Mouse (Mus musculus): ENCODE results near the gene Gm28551. TPM values are rescaled to one million over a fixed set of nuclear protein-coding genes. Genes with fewer than 3 reads are reported as not detected.
"Not testable (repeated sequence)": the region's sequence is repeated elsewhere in the genome, so short reads cannot be mapped to it uniquely, and the experiment has no call there.

Gene Gm28551
- total RNA-seq (2021): under 1 TPM in 1 of 2 experiments, not detected in 1; 0.40 TPM
- long read RNA-seq, experiment 1, partial matches to known transcripts: 0 of 1 reads
- long read RNA-seq, experiment 1, other reads (novel, unspliced or antisense): 1 of 1 reads
- long read RNA-seq, experiment 2: 0 reads

DNA sequence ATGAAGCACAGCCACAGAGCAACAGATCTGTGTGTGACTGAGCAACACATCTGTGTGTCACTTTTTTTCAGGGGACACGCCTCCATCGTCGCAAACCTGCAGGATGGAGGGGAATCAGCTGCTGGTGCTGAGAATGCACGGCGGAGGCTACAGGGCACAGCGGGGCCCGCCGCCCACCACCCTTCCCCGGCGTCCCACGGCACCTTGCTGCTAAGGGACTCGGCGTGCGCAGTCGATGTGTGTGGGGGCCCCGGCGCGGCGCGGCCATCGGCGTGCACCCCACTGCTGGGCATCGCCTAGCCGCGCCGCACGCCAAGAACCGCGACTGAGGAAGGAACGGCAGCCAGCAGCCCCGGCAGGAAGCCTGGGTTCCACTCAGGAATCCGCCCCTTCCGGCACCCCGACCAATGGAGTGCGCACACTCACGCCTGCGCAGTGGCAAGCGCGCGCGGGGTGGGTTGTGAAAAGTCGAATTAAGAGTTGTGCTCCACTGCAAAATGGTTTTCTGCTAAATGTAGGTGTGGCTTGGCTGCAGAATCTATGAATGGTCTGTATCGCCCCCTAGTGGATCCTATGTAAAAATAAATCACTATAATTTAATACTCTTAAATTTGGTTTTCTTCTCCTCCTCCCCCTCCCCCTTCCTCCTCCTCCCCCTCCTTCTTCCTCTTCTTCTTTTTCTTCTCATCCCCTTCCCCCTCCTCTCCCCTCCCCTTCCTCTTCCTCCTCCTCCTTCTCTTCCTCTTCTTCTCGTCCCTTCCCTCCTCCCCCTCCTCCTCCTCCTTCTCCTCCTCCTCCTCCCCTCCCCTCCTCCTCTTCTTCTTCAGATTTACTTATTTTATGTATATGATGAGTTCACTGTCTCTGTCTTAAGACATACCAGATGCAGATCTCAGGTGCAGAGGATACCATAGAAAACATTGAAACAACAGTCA, at the start of gene Gm28551, which contains the start of the genes Asdurf and Asnsd1:
Gene Gm28551, minus strand, starts transcription at position 341 of the 935 bp plus-strand sequence.
Gene Asdurf, minus strand, starts transcription at position 293 of the 935 bp plus-strand sequence.
Gene Asnsd1, minus strand, starts transcription at position 426 of the 935 bp plus-strand sequence.
- intact Hi-C loops (cut with DNase I): loop anchor here (5.0 kb wide), 3 partner anchors 40 to 300 kb away; partner anchors contain the start of genes Gm28778, Ormdl1, Osgepl1 and Pms1
- DNase-seq (ENCODE audit: low spot score in 2 of 2): peak; percentile 97 to 98

DNA sequence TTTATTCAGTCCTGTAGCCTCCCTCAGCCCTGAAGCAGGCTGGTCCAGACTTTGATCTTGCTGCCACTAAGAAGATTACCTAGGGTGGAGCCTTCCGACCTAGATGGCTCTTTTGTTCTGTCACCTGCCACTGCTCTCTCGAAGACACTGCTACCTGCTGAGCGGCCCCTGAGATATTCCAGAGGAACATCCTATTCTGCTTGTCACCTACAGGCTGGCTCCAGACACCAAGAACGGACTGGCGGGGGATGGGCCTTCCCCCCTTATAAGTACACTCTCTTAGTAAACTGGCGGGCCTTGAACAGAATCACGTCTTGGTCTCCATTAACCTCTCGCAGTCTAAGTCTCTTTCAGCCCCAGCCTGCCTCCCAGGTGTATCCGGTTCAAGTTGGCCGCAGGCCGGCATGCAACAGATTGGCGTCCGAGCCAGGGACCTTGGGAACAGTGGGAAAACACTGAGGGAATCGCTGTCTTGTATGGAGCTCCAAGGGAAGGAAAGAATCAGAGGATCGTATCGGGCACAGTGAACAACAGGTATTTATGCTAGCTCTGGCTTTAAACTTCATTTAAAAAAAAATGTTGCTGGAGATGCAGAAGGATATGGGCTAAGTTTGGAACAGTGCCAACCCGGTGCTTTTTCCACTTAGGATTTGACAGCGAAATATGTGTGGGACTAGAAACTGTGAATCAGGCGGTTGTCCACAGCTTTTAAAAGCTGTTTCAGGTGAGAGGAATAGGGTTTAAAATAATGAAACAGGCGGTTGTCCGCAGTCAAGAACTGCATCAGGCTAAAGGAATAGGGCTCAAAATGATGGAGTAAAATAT, 41.7 kb upstream of the Gm28551 start:
- intact Hi-C loops (cut with DNase I): not testable (repeated sequence)
- DNase-seq (ENCODE audit: low spot score in 2 of 2): peak; percentile 22 to 54

DNA sequence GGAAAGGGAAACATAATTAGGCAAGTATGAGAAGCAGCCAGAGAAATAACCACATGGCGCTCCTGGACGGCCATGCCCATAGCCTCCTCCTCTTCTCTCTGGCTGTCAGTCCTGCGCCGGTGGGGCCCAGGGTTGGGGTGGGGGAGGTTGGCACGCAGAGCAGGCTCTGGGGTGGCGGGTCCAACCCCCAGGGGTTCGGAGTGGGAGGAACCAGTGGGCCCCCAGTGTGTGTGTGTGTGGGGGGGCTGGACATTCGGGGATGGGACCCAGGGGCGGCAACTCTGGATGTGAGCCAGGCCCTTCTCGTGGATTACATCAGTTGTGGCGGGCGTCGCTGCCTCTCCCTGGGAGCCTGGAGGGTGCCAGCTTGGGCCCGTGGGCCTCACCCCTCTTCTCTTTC, 36.3 kb upstream of the Gm28551 start:
- intact Hi-C loops (cut with DNase I): no loop called here
- no peak for DNase-seq (ENCODE audit: low spot score in 2 of 2)

DNA sequence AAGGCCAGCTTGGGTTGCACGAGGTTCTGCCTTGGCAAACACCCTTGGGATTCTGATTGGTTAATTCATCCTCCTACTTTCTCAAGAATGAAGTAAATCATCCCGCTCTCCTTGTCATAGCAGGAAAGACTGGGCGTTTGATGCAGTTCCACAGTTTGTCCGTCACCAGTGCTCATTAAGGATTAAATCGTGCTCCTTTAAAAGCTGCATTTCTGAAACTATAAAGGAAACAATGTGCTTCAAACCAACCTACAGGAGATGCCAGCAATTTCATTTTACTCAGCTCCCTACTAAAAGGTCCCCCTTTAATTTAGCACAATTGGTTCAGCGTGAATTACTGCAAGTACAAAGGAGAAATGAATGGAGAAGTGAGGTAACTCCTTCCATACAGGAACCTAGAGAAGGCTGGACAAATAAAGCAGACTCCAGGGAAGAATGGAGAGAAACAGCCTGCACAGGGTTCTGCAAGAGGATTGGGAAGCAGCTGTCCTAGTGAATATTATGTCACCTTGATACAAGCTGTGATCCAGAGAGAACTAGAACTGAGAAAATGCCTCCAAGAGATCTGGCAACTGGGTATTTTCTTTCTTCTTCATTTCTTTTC, 31.7 kb upstream of the Gm28551 start:
- no peak for DNase-seq (ENCODE audit: low spot score in 2 of 2)
- intact Hi-C loops (cut with DNase I): no loop called here

DNA sequence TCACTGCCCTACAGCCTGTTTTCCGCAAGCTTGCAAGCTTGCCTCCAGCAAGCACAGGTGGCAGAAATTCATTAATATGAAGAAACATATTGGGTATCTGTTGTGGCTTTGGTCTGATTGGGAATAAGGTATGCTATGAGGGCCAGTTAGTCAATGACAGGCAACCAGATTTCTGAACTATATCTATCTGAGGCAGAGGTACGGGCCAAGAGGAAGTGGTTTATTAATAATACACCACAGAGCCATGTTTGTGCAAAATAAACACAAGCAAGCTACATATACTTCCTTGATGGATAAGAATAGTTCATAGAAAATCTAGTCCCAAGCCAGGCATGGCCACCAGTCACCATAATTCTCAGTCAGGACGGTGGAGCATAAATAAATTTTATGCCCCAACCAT, 25.3 kb upstream of the Gm28551 start:
- DNase-seq (ENCODE audit: low spot score in 2 of 2): no peak
- intact Hi-C loops (cut with DNase I): no loop called here

DNA sequence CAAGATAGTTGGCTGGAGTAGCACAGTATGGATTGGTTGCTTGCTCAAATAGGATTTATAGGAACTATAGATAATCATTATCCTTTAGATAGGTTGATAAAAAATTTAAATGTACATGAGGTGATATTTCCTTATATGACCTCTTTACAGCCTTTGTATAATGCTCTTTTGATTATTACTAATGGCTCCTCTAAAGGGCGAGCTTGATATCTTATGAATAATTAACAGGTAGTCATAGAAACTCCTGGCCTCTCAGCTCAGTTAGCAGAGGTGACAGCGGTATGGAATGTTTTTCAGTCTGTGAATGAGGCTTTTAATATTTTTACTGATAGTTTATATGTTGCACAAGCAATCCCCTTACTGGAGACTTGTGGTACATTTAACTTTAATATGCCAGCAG, 23.5 kb upstream of the Gm28551 start:
- DNase-seq (ENCODE audit: low spot score in 2 of 2); intact Hi-C loops (cut with DNase I): not testable (repeated sequence)

DNA sequence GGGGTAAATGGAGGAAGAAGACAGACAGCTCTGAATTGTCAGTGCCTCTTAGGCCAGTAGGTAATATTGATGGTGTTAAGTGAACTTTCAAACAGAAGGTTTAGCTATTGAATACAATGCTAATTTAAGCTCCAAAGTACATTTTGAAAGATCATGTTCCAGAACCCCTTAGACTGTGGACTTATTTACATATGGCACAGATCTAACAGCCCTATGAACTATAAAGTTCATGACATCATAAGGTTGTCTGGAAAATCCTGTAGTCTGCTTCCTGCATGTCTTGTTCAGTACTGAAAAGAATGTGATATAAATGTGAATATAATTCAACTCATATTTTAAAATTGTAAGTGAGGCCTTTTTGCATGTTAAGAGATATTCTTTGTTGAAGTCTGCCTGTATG, 6.5 kb upstream of the Gm28551 start:
- intact Hi-C loops (cut with DNase I): no loop called here

DNA sequence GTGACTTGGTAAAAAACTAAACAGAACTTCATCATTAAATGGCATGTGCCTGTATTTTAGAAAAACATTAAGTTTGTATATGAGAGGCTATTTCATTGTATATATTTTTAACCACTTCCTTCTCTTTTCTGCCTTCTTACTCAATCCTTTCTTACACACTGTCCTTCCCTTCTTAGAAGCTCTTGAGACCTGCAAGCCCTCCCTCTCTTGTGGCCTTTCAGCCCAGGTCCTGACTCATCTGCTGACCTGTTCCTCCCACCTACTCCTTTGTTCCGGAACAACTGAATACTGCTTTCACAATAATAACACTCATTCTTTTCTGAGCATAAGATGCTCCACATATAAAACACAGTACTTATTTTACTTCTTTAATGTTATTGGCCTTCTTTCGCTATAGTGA, 11.4 kb downstream of the Gm28551 start:
- DNase-seq (ENCODE audit: low spot score in 2 of 2): no peak
- intact Hi-C loops (cut with DNase I): no loop called here

More for the DNA sequence above, 6.5 kb upstream of the Gm28551 start:
- DNase-seq (ENCODE audit: low spot score in 2 of 2): no peak

DNA sequence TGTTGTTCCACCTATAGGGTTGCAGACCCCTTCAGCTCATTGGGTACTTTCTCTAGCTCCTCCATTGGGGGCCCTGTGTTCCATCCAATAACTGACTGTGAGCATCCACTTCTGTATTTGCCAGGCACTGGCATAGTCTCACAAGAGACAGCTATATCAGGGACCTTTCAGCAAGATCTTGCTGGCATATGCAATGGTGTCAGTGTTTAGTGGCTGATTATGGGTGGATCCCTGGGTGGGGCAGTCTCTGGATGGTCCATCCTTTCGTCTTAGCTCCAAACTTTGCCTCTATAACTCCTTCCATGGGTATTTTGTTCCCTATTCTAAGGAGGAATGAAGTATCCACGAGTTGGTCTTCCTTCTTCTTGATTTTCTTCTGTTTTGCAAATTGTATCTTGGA, 15.1 kb downstream of the Gm28551 start:
- DNase-seq (ENCODE audit: low spot score in 2 of 2); intact Hi-C loops (cut with DNase I): not testable (repeated sequence)

DNA sequence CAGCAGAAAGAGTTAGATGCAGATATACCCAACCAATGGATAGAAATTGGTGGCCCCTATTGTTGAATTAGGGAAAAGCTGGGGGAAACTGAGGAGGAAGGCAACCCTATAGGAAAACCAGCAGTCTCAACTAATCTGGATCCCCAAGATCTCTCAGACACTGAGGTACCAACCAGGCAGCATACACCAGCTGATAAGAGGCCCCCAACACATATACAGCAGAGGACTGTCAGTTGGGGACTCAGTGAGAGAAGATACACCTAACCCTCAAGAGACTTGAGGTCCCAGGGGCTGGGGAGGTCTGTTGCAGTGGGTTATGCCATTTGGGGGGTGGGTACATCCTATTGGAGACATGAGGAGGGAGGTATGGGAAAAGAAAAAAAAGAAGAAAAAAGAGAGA, 17.0 kb downstream of the Gm28551 start:
- intact Hi-C loops (cut with DNase I): no loop called here
- no peak for DNase-seq (ENCODE audit: low spot score in 2 of 2)

DNA sequence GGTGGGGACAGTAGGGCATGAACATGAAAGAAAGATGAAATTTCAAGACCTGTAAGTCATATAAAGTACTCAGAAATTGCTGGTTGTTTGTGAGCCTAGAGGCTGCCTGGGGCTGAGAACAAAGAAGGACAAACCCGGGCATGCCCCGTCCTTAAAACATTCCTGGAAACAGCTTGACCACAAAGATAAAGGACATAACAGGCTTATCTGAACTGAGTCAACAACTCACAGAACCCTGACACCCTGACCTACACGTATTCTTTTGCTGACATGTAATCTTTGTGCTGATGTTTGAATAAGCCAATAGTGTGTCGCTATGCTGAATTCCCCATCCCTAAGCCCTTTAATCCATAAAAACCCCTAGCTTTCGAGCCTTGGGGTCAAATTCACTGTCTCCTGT, 18.9 kb downstream of the Gm28551 start:
- DNase-seq (ENCODE audit: low spot score in 2 of 2); intact Hi-C loops (cut with DNase I): not testable (repeated sequence)

DNA sequence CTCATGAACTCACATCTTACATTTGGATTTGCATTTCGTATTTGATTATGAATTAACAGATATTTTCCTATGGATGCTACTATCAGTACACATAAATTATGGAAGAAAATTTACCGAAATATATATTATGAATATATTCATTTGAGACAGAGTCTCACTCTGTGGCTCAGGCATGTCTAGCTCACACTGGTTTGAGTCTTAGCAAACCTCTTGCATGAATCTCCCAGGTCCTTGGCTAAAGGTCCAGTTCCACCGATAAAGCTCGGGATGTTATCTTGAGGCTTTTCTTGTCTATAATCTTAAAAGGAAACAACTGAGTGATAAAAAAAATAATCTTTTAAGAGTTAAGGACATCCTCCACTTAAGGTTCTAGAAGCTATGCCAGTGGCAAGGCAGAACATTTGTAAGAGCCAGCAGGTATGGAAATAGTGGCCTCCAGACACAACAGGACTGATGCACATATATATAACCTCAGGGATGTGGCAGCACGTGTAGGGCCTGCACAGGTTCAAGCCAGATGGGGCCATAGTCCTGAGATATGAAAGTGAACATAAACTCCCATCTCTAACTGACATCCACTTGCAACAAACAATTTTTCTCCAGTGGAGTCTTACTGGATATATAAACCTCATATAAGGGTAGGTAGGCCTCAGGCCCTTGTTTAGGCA, 27.5 kb downstream of the Gm28551 start:
- intact Hi-C loops (cut with DNase I): no loop called here
- DNase-seq (ENCODE audit: low spot score in 2 of 2): no peak

DNA sequence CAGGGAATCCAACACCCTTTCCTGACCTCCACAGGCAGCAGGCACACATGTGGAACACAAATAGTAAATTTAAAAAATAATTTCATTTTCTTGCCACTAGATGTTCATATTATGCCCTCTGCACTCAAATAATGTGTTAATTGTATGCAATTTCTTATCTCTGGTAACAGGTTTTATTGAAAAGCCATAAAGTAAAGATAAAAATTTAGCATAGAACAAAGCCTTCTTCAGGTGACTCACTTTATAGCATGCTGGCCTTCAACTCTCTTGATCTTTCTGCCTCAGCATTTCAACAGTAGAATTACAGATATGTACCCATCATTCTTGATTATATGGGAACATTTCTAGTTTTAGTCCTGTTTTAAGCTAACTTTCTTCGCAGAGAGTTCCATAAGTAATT, 28.2 kb downstream of the Gm28551 start:
- DNase-seq (ENCODE audit: low spot score in 2 of 2): no peak
- intact Hi-C loops (cut with DNase I): no loop called here

DNA sequence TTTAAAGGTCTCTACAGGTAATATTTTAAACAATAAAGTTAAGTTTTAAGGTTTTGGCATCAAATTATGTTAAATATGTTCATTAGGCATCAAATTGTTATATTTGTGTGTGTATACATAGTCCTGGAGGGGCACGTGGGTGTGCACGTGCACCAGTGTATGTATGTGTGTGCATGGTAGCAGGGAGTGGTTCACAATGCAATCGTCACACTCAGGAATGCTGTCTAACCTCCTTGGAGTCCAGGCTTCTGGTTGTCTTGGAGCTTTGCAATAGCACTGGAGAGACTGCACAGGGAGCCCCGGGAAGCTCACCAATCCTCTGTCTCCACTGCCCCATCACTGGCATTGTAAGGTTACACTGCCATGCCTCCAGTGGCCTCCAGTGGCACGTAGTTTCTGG, 29.2 kb downstream of the Gm28551 start:
- no peak for DNase-seq (ENCODE audit: low spot score in 2 of 2)

DNA sequence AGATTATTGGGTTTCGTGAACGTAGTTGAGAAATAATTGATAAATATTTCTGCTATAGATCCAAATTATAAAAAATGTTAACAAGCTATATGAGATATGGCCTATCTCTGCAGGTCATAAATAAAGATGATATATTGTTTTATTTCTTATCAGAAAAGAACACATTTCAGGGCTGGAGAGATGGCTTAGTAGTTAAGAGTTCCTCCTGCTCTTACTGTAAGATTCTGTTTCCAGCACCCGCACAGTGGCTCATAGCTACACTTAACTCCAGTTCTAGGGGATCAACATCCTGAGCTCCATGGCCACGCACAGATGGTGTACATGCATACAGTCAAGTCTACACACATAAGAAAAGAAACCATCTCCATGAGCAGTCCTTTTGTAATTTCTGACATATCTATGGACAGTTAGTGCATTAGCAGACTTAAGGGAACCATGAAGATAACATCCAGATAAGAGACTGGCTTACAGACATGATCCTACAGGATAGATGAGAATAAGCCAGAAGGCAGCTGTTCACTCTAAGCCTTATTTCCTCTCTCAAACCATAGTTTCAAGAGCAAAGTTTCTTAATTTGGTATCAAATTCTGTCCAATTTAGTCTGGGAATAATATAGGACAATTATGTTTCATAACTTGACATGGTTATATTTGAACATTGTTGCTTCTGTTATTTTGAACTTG, 30.7 kb downstream of the Gm28551 start:
- no peak for DNase-seq (ENCODE audit: low spot score in 2 of 2)
- intact Hi-C loops (cut with DNase I): no loop called here

More for the DNA sequence above, 29.2 kb downstream of the Gm28551 start:
- intact Hi-C loops (cut with DNase I): no loop called here

DNA sequence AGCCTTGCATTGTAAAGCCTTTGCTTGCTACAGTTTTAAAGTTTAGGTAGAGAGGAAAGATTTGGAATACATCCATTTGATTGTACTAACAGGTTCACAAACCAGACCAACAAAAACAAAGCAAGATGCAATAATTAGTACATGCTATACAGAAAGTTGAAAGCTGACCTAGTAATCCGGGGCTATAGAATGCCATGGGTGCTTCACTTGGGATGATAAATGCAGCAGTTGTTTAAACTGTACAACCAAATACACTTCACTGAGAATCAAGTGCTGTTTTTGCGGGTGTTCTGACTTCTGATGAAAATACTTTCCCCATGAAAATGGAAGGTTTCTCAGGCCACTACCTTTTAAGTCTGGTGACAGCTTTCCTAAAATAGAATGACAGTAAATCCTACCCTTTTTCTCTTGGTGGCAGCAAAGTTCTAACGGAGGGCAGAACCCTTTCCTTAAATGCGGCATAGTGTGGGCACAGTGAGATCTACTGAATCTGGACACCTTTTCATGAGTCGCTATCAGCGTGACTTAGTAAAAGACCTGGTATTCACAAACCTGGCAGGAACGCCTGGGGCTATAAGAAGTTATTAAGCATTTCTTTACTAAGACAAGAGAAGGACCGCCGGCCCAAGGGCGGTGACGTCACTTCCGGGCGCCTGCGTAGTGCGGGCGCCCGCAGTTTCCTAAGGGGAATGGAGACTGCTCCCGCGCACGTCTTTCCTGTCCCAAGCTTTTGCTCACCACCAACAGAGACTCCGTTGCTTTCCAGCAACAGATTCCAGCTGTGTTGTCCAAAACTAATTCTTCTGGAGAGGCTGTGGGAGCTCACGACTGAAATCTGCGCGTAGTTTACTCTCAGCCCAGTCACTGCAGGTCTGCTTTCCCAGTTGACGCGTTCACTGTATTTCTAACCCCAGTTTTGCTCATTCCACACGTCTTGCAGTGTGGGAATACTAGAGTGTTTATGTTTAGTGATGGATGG, 39.2 kb downstream of the Gm28551 start, which contains the start of gene Osgepl1:
Gene Osgepl1, plus strand, starts transcription at position 636 of the 979 bp plus-strand sequence.
- peak; percentile 78 to 86 for DNase-seq (ENCODE audit: low spot score in 2 of 2)
- intact Hi-C loops (cut with DNase I): loop anchor here (5.0 kb wide), 1 partner anchor 39 kb away; the partner anchor contains the start of genes Asdurf, Asnsd1 and Gm28551

DNA sequence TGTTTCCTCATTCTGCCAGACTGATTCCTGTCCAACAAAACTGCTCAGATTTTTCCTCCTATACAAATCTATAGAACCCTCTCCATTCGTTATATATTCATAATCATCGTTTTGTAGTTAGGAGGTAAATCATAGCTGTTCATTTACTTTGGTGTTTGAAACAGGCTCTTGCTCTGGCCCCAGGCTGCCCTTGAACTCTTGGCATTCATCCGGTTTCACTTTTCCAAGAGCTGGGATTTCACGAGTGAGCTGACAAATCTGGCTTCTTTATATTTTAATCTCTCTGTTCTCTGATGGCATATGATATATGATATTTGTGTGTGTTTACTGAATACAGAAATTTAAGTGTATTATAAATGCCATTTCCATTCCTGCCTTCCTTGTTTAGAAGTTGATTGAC, 52.0 kb downstream of the Gm28551 start:
- intact Hi-C loops (cut with DNase I): no loop called here

More for the DNA sequence above, 52.0 kb downstream of the Gm28551 start:
- DNase-seq (ENCODE audit: low spot score in 2 of 2): no peak
